In the genomic region with DNA sequence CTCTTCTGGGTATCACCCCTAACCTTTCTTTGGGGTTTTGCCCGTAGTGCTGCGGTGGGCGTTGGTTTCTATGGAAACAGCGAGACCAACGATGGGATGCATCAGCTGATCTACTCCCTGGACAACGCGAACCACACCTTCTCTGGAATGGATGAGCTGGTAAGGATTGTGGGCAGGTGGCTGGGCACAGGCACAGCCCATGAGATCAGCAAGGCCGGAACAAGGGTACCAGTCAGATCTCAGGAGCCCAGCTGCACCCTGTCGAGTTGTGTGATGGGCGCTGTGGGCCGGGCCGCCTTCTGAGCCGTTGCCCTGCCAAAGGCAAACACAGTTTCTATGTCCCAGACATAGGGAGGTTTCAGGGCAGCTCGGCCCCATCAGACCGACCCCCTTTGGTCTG, we compare ENCODE assay signal across 23 mouse cellular contexts. TPM values are rescaled to one million over a fixed set of nuclear protein-coding genes. Genes with fewer than 3 reads are reported as not detected.
A peak's percentile ranks its signal among the peaks of the same experiment; 100 is the strongest.
DNase-seq lines count a peak whose midpoint lies in the region.
"Had no signal": no experiment of that assay in that cellular context is flagged by ENCODE, and none has a peak within 500 bp of the region (broad histone marks: within the 10 kb centered on the region; RNA-seq: fewer than 3 reads in every experiment).

No protein-coding gene starts in this region.

- peak; percentile 55 to 60 for DNase-seq in cerebellum, adult 18-20 months
- no peak for DNase-seq in cerebellum, postnatal 10 days
- DNase-seq in layer of hippocampus, adult 9-11 months = peak; percentile 82
- DNase-seq in layer of hippocampus, postnatal 14 days (ENCODE audit: low spot score in 2 of 2) = no peak
- DNase-seq in cerebellum, adult 9-10 months = peak; percentile 65
- no peak for DNase-seq in kidney, adult 11 months
- DNase-seq in ovary, postnatal 10 days (ENCODE audit: low spot score) = no peak
- DNase-seq: adrenal gland, postnatal 10 days; forebrain, postnatal 0 days; gastrocnemius, postnatal 14 days; heart, adult 11 months; heart, postnatal 36 days; kidney, adult 8-10 months; kidney, postnatal 4 days; liver; lung, adult 2 months; lung, postnatal 10 days; retina, postnatal 1 day; spleen, adult 18-20 months; thymus, postnatal 36 days had no signal

RNA-seq across cellular contexts. Expression of gene Ttyh2, which starts 15.0 kb away (rescaled TPM):
- total RNA-seq in layer of hippocampus, postnatal 14 days (2021) = 10 to 100 TPM; 26.0 to 30.1 TPM

RNA-seq across cellular contexts. Expression of gene Rpl38, which starts 21.9 kb away (rescaled TPM):
- 100 to 1,000 TPM; 800 to 850 TPM for total RNA-seq in layer of hippocampus, postnatal 14 days (2021)

RNA-seq across cellular contexts. Expression of gene Dnaic2, which starts 37.0 kb away (rescaled TPM):
- total RNA-seq in layer of hippocampus, postnatal 14 days (2021) = 1 to 10 TPM; 1.6 to 3.5 TPM
- total RNA-seq: common myeloid progenitor, adult 5-6 weeks; megakaryocyte-erythroid progenitor cell, adult 5-6 weeks; MEL had no signal

Comparison
In these comparisons a context has a peak if more than half of its experiments do, and no peak if none do; other contexts are left out.
1. DNase-seq: peak in cerebellum, adult 18-20 months (2 of 2), layer of hippocampus, adult 9-11 months (single experiment) and cerebellum, adult 9-10 months (single experiment); none in cerebellum, postnatal 10 days (0 of 2), layer of hippocampus, postnatal 14 days (0 of 2), kidney, adult 11 months (single experiment) and ovary, postnatal 10 days (single experiment).